10 mouse cellular contexts compared by ENCODE assay signal in the genomic region with DNA sequence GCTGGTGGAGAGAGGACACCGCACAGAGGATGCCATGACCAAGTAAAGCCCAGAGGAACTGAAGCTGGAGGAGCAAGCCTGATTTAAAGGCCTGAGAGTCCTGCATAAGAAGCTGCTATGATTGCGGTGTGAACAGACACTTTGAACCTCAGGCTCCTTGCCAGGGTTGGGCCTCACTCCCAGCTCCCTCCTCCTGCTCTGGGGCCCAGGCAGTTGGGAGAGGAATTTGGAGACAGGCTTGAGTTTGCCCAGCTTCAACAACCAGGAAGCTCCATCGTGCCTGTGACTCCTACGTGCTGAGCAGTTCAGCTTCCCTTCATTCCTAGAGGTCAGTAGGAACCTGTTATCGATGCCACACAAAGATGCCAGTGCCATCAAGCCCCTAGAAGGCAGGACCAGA. TPM values are rescaled to one million over a fixed set of nuclear protein-coding genes. Genes with fewer than 3 reads are reported as not detected.
A peak's percentile ranks its signal among the peaks of the same experiment; 100 is the strongest.
DNase-seq lines count a peak whose midpoint lies in the region.
"Had no signal": no experiment of that assay in that cellular context is flagged by ENCODE, and none has a peak within 500 bp of the region (broad histone marks: within the 10 kb centered on the region; RNA-seq: fewer than 3 reads in every experiment).

No protein-coding gene starts in this region.

- peak; percentile 50 for DNase-seq in adrenal gland, postnatal 10 days
- DNase-seq in adrenal gland, postnatal 25 days = no peak
- DNase-seq in urinary bladder, postnatal 14 days (ENCODE audit: low spot score) = peak; percentile 75
- no peak for DNase-seq in urinary bladder, postnatal 25 days (ENCODE audit: low spot score)
- DNase-seq in lung, adult 18-20 months = peak; percentile 74 to 80
- DNase-seq in layer of hippocampus, postnatal 36 days = no peak
- DNase-seq in thymus, adult 18-20 months = no peak
- DNase-seq in cerebellum, postnatal 25 days = no peak
- DNase-seq: right cerebral cortex, postnatal 25 days had no signal

RNA-seq across cellular contexts. Expression of gene Emp2, which starts 35.7 kb away (rescaled TPM):
- 10 to 100 TPM in 1 of 2 experiments, 1 to 10 TPM in 1; 9.8 to 11.6 TPM for total RNA-seq in adrenal gland, postnatal 10 days (2021)
- total RNA-seq in adrenal gland, postnatal 25 days (2021) = 4.3 and 4.7 TPM in 2 replicates
- 10 to 100 TPM; 16.5 to 17.8 TPM for total RNA-seq in layer of hippocampus, postnatal 36 days (2021)

RNA-seq across cellular contexts. Expression of gene Tekt5, which starts 45.9 kb away (rescaled TPM):
- under 1 TPM in 1 of 2 experiments, not detected in 1; 0.15 TPM for total RNA-seq in adrenal gland, postnatal 10 days (2021)
- not detected in 2 replicates for total RNA-seq in adrenal gland, postnatal 25 days (2021)
- total RNA-seq in layer of hippocampus, postnatal 36 days (2021) = 1 to 10 TPM; 5.2 to 5.5 TPM
- total RNA-seq: hematopoietic stem cell, adult 5-6 weeks had no signal

Comparison
In these comparisons a context has a peak if more than half of its experiments do, and no peak if none do; other contexts are left out.
1. DNase-seq: peak in adrenal gland, postnatal 10 days (single experiment), urinary bladder, postnatal 14 days (single experiment) and lung, adult 18-20 months (2 of 2); none in adrenal gland, postnatal 25 days (single experiment), urinary bladder, postnatal 25 days (single experiment), layer of hippocampus, postnatal 36 days (0 of 2), thymus, adult 18-20 months (0 of 2) and cerebellum, postnatal 25 days (0 of 2).